Mouse (Mus musculus) stomach, postnatal 0 days (tissue): ENCODE measurements at regions not wholly inside any gene's neighbourhood (a gene's known extent, or its start where the extent isn't known, plus 50 kb on each side); places are given as distances from the start of the nearest gene placed in this dataset.

Experiments
- CTCF ChIP-seq: IDR thresholded peaks from 2 replicates; pipeline ENCODE4 v1.5.1; 2016; ENCODE audit warnings: antibody characterized with exemption, low read depth, mild to moderate bottlenecking, moderate library complexity
- EP300 ChIP-seq: optimal IDR thresholded peaks from 2 replicates; pipeline ENCODE3; 2016; ENCODE audit warnings: antibody characterized with exemption

DNA sequence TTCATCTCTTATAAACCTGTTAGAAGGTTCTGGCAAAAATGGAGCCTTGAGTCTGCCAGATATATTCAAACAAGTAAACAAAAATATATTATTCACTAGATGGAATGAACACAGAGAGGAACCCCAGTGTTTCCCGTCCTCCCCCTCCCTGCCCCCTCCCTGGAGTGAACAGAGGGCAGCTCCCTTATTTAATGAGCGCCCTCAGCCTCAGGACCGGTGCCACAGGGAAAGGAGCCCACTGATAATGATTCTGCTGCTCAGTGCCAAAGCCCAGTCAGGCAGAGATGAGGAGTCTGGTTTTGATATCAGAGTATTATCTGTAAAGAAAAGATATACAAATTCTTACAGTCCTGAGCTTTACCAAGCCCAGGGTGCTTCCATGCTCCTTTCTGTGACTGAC is 134.4 kb upstream of the Tmc3 start:
- TF ChIP-seq CTCF (no peak), EP300 (no peak)
